Mouse (Mus musculus) heart, postnatal 0 days (tissue): Measurements from ENCODE around the gene Ptprn2. TPM values are rescaled to one million over a fixed set of nuclear protein-coding genes. Genes with fewer than 3 reads are reported as not detected.

Experiments used
- ATAC-seq: fragments of 200-750 bp; cut with Nextera tagmentation; 2 replicates; pipeline ENCODE4 v1.8.0; 2017; ENCODE audit warnings: low read depth, moderate number of reproducible peaks, moderate library complexity; ENCODE audit not compliant: insufficient read depth
- DNase-seq: peaks from one replicate; pipeline ENCODE4 v3.0.0-alpha.2; 2016; ENCODE audit warnings: low spot score
- H3K27ac ChIP-seq: fragments of 300-500 bp; sonication (generic); 2 replicates; pipeline ENCODE4 v1.5.1; 2014; ENCODE audit warnings: low read depth, mild to moderate bottlenecking
- H3K27me3 ChIP-seq: fragments of 300-500 bp; sonication (generic); 2 replicates; pipeline ENCODE4 v1.6.1; 2014; ENCODE audit warnings: low read length, mixed read lengths; ENCODE audit not compliant: control insufficient read depth, insufficient read depth
- H3K36me3 ChIP-seq: fragments of 300-500 bp; sonication (generic); replicated peaks from 2 replicates; pipeline ENCODE4 v1.6.1; 2014; ENCODE audit warnings: low read length, mixed read lengths; ENCODE audit not compliant: control insufficient read depth, insufficient read depth
- H3K4me1 ChIP-seq: fragments of 300-500 bp; sonication (generic); 2 replicates; pipeline ENCODE4 v1.6.1; 2014; ENCODE audit warnings: antibody characterized with exemption; ENCODE audit not compliant: control insufficient read depth, insufficient read depth
- H3K4me2 ChIP-seq: fragments of 300-500 bp; sonication (generic); 2 replicates; pipeline ENCODE4 v1.6.1; 2014; ENCODE audit warnings: low read depth, mild to moderate bottlenecking, low read length, moderate library complexity
- H3K4me3 ChIP-seq: fragments of 300-500 bp; sonication (generic); 2 replicates; pipeline ENCODE4 v1.5.1; 2014; ENCODE audit warnings: low read depth, low read length
- H3K9ac ChIP-seq: fragments of 300-500 bp; sonication (generic); replicated peaks from 2 replicates; pipeline ENCODE4 v1.6.1; 2014; ENCODE audit warnings: low read depth, low read length, mixed read lengths
- H3K9me3 ChIP-seq: fragments of 300-500 bp; sonication (generic); replicated peaks from 2 replicates; pipeline ENCODE4 v1.6.1; 2016; ENCODE audit warnings: low read length; ENCODE audit not compliant: control insufficient read depth
- CTCF ChIP-seq: IDR thresholded peaks from 2 replicates; pipeline ENCODE4 v1.5.1; 2016; ENCODE audit warnings: antibody characterized with exemption, control low read depth, low read depth
- EP300 ChIP-seq: IDR thresholded peaks from 2 replicates; pipeline ENCODE4 v1.6.1; 2016; ENCODE audit warnings: antibody characterized with exemption, low read depth
- WGBS: fragments of 180-500 bp; shearing (Covaris S2); extraction: QIAGEN DNeasy Blood & Tissue Kit; methylation state at CpG from one replicate; pipeline ENCODE4 v1.1.7; 2014; 5-methylcytosine and 5-hydroxymethylcytosine counted together
- polyA plus RNA-seq: library from polyadenylated mRNA; unstranded; fragments of >200 nt; fragmentation: Nextera tagmentation; extraction: Ambion mirVana; gene quantifications from 2 replicates; pipeline ENCODE4 v1.2.1, GENCODE M21; 2015
- total RNA-seq: library from RNA; depleted of rRNA; stranded (reverse); fragments of >200 nt; gene quantifications from 2 replicates; pipeline ENCODE4 v1.2.3, GENCODE M21; 2014; ENCODE audit warnings: low replicate concordance

The Ptprn2 gene
- total and polyA plus RNA-seq, 2 experiments from 2014 or later, result not detected

DNA sequence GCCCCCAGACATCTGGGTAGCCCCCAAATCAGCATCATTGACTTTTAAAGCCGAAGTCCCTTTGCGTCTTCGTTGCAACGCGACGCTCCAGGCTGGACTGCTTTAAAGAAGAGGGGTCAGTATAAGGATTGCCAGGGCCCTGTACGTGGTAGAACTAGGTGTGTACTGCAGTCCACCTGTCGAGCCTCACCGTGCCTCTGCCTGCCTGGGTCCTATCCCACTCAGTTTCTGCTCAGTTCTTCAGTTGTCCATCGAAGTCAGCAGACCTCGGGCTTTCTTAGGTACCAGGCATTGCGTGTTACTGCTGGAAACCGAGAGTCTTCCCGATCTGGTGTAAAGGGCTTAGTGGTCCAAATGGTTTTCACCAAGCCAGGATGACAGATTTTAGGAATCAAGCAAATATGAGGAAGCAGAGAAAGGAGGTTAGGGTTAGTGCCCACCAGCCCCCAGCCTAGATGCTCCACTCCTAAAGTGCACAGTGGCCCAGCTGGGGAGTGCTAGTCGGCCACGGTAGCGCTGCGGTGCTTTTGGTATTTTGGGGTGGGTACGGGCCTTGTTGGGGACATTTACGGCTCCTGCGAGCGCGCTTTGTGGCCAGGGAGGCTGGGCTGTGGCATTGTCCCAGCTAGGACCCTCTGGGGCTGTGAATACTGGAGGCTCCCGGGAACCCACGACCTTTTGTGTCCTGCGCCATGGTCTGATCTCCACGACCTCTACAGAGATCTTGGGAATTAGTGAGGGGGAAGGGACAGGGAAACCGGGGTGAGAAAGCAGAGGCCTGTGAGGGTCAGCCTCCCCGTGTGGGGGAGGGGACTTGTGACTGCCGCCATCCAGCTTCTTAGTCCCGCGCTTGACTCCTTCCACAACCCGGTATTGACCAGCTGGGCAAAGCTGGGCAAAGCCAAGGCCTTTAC lies 670.0 kb downstream of the Ptprn2 start:
- Histone ChIP-seq H3K4me1 (no peaks in the 10 kb centered on the region), H3K4me2 (no peak overlapping the region), H3K9ac (no peak overlapping the region), H3K4me3 (no peak overlapping the region), H3K36me3 (no peaks in the 10 kb centered on the region), H3K27me3 (peaks cover 99% of the 10 kb centered on the region), H3K9me3 (no peaks in the 10 kb centered on the region), H3K27ac (no peak overlapping the region)
- ATAC-seq (no peak), DNase-seq (no peak)
- WGBS, result 16% methylated on average over 33 of the region's 33 CpGs
- no peak for TF ChIP-seq CTCF
- no peak for TF ChIP-seq EP300

DNA sequence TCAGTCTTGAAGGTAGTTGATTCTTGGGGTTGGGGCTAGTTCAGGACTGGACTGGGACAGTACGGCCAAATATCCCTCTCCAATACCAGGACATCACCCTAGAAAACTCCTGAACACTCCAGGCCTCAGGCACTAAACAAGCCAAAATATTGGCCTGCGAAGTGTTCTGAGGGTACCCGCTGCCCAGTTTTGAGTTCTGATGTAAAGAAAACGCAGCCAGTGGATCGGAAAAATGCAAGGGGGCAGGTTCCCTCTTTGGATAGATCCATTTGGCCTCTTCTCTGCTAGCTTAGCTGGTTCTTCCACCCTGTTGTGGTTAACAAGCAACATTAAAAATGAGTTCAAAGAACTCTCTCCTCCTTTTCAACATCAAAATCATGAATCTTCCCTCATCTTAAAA lies 670.7 kb downstream of the Ptprn2 start:
- TF ChIP-seq CTCF, result no peak
- no peak for TF ChIP-seq EP300
- H3K36me3 ChIP-seq, result no peaks in the 10 kb centered on the region
- no peak overlapping the region for H3K27ac ChIP-seq
- H3K9me3 ChIP-seq, result no peaks in the 10 kb centered on the region
- H3K4me2 ChIP-seq, result no peak overlapping the region
- H3K27me3 ChIP-seq, result peaks cover 99% of the 10 kb centered on the region
- DNase-seq (no peak), ATAC-seq (no peak)
- WGBS, result 52% methylated on average over 5 of the region's 5 CpGs
- no peak overlapping the region for H3K9ac ChIP-seq
- no peak overlapping the region for H3K4me3 ChIP-seq
- H3K4me1 ChIP-seq, result no peaks in the 10 kb centered on the region

DNA sequence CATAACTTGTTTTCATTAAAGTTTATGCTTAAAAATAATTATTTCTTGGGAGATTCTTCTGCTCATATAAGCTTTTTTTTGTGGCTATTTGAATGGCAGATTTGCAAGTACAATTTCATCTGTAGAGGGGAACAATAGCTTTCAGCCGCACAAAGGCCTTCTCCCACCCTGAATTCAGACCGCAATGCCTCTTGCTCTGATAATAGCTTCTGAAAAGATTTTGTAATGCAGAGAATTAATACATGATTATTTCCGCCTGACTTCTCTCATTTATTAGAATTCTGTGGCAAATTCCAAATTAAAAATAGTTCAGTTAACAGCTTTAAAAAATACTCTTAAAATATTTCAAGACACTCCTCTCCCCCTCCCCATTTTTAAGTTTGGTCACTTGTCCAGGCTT lies 671.3 kb downstream of the Ptprn2 start:
- DNase-seq (no peak), ATAC-seq (no peak)
- H3K36me3 ChIP-seq, result no peaks in the 10 kb centered on the region
- H3K4me2 ChIP-seq, result no peak overlapping the region
- TF ChIP-seq CTCF, result no peak
- no peak for TF ChIP-seq EP300
- H3K27ac ChIP-seq, result no peak overlapping the region
- WGBS, result 79% methylated on average over 3 of the region's 3 CpGs
- H3K9ac ChIP-seq, result no peak overlapping the region
- H3K9me3 ChIP-seq, result no peaks in the 10 kb centered on the region
- no peak overlapping the region for H3K4me3 ChIP-seq
- no peaks in the 10 kb centered on the region for H3K4me1 ChIP-seq
- H3K27me3 ChIP-seq, result peaks cover 99% of the 10 kb centered on the region

DNA sequence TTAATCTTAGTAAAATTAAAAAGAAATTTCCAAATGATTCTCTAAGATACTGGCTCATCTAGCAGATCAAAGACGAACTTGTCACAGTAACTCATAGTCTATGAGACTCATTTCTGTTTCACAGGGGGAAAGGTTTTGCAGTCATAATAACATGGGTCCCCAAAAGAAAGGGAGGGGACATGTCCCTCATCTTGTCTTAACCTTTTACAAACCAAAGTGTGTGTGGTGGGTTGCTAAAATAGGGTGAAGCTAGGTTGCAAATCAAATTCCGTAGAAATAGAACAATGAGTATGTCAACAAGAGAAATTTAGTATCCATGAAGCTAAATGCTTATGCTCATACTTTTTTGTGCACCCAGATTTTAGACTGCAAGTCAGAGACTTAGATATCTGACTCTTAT lies 671.7 kb downstream of the Ptprn2 start:
- no peak for DNase-seq
- no peaks in the 10 kb centered on the region for H3K4me1 ChIP-seq
- ATAC-seq, result no peak
- TF ChIP-seq CTCF (no peak), EP300 (no peak)
- H3K36me3 ChIP-seq, result no peaks in the 10 kb centered on the region
- H3K4me2 ChIP-seq, result no peak overlapping the region
- no peak overlapping the region for H3K27ac ChIP-seq
- no peak overlapping the region for H3K9ac ChIP-seq
- peaks cover 99% of the 10 kb centered on the region for H3K27me3 ChIP-seq
- H3K4me3 ChIP-seq, result no peak overlapping the region
- no peaks in the 10 kb centered on the region for H3K9me3 ChIP-seq
- 67% methylated on average over 2 of the region's 2 CpGs for WGBS

DNA sequence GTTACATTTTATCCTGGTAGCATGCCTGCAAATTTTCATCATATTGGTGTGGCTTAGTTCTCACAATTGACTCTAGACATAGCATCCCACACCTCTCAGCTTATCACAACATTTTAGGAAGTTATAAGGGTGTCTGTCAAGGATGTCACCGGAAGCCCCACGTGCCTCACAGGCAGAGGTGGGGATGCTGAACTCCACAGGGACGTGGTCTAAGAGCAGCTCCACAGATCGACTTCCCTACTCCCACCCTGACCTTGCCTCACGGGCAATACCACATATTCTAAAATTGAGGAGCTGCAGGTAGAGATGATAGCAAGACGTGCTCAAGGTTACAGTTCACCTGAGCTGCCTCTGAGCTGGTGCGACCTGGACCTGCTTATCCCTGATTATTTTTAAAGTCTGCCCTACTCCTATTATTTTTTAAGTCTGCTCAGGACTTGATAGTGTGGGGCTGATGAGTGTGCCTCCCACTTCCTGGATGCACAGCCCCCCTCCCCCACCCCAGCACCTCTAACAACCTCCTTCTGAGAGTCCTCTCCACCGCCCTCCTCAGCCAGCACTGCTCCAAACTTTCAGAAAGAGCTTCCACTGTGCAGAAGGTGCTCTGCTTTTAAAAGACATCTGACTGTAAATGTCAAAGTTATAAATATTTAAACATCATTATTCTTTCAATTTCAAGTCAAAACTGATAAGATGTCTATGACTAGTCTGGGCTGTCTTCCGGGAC lies 672.3 kb downstream of the Ptprn2 start:
- Histone ChIP-seq H3K9me3 (no peaks in the 10 kb centered on the region), H3K9ac (no peak overlapping the region), H3K4me3 (no peak overlapping the region), H3K27ac (no peak overlapping the region), H3K36me3 (no peaks in the 10 kb centered on the region), H3K4me1 (no peaks in the 10 kb centered on the region), H3K27me3 (peaks cover 97% of the 10 kb centered on the region), H3K4me2 (no peak overlapping the region)
- ATAC-seq, result no peak
- no peak for TF ChIP-seq CTCF
- TF ChIP-seq EP300, result no peak
- DNase-seq, result no peak
- 22% methylated on average over 9 of the region's 9 CpGs for WGBS
